Mouse (Mus musculus): ENCODE data around the gene Ercc1.
A peak's percentile ranks its signal among the peaks of the same experiment; 100 is the strongest.

Gene Ercc1

DNA sequence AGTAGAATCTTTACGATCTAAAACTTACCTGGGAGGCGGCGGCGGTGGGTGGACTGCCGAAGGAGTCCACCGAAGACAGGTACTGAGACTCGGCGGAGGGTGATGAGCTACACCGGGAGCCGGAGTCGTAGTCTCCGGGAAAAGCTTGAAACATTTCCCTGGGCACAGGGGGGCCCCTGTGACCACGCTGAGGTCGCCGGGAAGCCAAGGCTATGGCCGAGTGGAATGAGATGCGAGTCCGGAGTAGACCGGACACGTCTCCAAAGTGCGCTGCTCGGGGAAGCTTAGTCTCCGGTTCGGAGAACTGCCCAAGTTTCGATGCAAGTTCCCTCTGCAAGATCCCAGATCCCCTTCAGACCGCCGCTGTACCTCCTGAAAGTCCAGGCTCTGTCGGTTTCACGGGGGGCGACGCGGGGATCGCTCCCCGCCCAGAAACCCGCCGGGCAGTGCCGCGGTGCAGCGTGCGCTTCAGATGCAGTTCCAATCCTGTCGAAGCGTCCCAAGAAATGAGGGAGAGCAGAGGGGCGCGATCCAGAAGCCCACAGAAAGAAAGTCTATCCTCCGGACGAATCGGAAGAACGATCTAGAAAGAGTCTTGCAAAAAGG lies 35.2 kb upstream of the Ercc1 start:
- DNase-seq (ENCODE audit: low spot score), result no peak

DNA sequence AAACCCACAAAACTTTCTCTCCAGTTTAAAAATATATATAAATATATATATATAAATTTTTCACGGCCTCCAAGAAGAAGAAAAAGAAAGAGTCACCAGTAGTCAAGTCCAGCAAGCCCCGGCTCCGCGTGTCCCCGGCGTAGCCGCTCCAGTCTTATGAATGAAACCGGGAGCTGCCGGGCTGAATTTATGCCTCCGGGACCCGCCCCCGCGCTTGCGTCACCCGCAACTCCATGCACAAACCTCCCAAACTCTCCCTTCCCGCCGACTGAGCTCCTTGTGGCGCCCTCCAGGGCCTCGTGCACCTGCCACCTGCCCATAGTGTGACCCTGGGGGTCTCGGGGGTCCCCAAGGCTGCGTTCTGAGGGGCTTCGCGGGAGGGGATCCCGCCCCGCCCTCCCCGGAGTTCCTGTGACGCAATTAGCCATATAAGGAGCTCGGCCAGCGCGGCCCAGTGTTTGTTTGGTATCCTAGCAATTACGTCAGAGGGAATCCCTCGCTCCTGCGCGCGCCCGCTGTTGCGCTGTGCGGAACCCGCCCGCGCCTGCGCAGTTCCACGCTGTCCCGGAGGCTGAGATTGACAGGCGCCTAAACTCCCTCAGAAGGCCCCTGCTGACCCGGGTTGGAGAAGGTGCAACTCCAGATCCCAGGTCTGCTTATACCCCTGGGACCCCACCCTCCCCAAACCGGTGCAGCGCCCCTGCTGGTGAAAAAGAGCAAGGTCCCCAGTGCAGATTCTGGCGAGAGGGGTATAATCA lies 34.5 kb upstream of the Ercc1 start, which contains the start of gene Fosb:
TSS of gene Fosb (minus strand) at position 168 of the 758 bp plus-strand sequence.
- DNase-seq (ENCODE audit: low spot score), result peak; percentile 95

DNA sequence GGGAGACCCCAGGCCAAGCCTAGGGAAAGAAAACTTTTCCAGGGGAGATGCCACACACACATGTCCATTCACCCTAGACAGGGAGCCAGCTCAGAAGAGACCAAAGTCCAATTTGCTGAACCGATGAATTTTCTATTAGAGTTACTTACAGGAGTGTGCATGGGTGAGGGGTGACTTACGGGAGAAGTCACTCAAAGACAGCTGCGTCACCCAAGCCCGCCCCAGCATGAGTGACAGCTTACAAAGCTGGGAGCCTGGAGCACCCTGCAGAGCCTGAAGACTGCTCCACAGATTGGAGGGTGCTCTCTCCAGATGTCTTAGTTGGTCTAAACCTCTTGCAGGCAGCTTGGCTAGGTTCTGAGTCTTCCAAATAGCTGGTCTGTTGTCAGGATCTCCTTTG lies 32.6 kb upstream of the Ercc1 start:
- no peak for DNase-seq (ENCODE audit: low spot score)

DNA sequence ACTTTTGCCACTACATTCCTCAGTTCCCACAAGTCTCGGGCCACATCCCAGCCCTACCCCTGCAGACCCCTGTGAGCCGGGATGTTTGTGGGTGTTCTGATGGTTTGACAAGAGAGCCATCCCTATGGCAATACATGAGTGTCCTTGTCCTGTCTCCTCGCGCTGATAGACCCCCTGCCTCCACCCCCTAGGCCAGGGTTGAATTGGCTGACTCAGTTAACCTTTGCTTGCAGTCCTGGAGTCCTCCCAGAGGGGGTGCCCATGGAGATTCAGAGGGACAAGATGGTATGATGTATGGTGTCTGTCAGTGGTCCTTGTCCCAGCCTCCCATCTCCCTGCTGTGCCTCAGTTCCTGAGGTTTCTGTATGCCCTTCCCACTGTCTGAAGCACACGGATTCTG lies 30.5 kb upstream of the Ercc1 start:
- DNase-seq (ENCODE audit: low spot score), result no peak

DNA sequence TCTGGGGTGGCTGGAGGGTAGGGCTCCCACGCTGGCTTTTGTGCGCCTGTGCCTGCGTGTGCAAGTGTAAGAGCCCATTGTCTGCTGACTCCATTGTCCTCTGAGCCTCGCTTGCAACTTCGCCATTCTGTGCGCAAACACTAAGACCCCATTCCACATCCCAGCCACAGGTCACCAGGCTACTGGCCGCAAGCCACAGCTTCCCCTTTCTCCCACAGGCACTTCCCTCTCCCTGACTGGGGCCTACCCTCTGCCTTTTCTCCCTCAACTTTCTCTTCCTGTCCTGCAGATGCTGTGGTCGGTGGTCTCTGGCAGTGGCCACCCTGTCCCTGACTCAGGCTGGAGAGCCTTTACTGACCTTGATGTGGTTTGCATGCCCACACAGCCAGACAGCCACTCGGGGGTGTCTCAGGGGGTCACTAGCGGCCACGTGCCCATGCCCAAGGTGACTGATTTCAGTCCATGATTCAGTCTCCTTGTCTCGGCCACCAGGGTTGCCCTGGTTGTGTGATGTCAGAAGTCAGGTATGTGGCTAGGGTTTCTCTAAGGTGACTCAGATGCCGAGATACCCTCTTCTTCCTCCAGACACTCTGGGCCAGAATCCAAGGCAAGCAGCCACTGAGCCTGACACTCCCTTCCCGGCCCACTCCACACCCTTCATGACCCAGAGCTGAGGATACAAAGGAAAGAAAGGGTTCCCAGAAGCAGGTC lies 28.0 kb upstream of the Ercc1 start:
- DNase-seq (ENCODE audit: low spot score), result no peak

DNA sequence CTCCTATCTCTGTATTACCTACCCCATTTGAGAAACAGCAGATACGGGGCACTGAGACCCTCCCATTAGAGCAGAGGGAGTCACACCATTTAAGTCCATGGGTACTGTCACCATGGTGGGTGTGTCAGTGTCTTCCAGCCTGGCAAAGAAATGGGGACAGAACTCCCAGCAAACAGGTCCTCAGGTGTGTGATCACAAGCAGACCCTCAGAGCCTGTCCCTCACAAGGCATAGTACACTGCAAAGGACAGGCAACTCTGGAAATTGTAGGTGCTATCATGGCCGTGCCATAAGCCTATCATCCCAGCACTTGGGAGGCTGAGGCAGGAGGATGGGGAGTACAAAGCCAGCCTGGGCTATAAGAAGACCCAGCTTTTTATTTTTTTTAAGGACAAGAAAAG lies 26.4 kb upstream of the Ercc1 start:
- DNase-seq (ENCODE audit: low spot score), result no peak

DNA sequence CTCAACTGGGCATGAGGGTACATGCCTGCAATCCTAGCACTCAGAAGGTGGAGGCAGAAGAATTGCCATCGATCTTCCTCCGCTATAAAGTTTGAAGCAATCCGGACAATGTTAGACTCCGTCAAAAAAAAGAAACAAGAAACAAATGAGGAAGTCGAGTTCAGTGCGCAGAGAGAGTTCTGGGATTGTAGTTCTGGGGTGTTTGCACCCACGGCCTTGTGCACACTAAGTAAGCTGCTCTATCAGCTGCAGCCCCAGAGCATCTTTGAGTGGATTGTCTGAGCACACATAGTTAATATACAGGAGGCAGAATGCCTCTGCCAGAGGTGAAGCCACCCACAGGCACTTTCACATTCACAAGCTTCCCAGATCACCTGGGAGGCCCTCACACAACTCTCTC lies 25.9 kb upstream of the Ercc1 start:
- no peak for DNase-seq (ENCODE audit: low spot score)

DNA sequence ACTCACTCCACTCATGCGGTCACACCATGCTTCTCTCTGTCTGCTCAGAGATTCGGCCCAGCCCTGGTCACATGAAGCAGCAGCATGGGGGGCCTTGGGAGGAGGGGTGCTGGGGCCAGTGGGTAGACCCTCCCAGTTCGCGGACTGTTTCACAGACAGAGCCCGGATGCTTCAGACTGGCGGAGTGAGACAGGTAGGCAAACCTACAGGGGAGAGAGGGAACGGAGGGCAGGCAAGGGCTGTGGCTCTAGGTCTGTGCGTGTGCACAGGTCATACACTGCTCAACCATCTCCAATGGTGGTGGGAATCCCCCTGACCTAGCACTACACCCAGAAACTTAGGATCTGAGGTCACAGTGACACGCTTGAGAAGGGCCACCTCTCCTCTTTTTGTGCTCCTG lies 25.1 kb upstream of the Ercc1 start:
- peak; percentile 68 for DNase-seq (ENCODE audit: low spot score)

DNA sequence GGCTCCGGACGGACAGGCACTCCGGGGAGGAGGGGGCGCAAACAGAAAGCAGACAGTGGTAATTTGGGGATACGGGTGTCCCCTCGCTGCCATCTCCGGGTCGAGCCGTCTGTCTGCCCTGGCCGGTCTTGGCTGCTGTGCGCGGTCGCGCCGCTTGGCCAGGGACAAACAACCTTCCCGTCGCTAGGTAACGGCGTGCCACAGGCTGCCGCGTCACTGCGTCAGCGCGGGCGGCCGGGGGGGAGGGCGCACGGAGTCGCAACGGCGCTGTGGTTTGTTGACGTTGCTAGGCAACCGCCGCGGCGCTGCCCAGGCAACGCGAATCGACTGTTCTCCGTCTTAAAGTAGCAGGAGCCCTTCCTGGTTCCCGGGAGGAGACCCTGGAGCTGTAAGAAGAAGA lies 24.7 kb upstream of the Ercc1 start:
- DNase-seq (ENCODE audit: low spot score), result peak; percentile 93

DNA sequence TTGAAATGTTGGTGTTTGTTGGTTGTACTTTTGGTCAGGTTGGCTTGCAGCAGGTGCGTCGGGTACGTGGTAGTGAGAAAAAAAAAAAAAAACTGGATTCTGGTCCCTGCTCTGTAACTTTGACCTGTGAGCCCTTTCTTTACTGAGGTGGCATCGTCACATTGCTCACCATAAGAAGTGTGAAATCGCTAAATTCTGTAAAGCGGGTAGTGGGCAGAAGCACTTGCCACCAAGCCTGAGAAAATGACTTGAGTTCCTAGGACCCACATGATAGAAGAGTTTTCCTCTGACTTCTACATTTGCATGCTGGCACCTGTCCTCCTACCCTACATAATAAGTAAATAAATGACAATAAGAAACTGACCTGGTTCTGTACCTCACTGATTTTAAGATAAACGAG lies 23.9 kb upstream of the Ercc1 start:
- no peak for DNase-seq (ENCODE audit: low spot score)

DNA sequence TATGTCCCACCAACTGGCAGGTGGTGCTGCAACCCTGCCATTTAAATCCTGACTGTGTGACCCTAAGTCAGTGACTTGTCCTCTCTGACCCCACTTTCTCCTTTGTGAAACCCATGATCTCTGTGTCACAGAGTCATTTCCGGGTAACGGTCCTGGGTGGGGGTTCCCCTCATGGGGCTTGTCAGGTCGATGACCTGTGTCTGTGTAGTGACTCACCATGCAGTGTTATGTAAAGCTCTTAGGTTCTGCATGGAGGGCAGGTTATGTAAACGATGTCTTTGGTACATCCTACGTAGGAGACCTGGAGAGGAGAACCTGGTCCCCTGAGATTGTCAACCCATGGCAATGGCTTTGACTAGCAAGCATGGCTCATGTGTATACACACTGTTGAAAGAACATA lies 23.1 kb upstream of the Ercc1 start:
- peak; percentile 64 for DNase-seq (ENCODE audit: low spot score)

DNA sequence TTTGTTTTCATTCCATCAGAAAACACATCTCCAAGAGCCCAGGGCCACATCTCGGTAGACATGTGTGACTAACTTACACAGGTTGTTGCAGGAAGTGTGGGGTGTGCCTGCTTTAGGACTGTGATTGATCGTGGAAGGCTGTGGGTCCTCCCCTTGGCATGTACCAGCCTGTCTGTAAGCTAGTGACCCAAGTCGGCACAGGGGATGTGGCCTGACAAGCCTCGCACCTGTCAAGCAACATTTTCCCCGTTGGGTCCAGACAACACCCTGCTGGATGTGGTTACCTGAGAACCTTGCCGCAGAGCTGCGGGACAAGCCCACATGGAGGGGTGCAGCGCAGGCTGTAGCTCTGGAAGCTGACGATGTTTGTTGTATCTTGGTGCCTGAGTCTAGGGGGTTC lies 22.1 kb upstream of the Ercc1 start:
- no peak for DNase-seq (ENCODE audit: low spot score)

DNA sequence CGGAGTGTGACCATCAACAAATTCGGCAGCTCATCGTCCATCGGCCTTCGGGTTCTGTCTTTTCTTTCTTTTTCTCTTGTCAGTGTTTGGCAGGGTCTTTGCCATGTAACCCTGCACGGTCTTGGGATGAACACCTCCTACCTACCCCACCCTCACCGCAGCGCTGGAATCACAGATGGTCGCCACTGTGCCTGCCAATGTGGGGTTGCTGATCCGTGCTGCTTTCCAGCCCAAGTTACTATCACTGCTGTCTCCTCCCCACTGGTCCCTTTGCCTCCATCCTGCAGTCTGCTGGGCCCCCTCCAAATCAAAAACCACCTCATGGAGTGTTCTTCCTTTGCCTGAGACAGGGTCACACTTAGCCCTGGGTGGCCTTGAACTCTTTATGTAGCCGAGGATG lies 20.4 kb upstream of the Ercc1 start:
- DNase-seq (ENCODE audit: low spot score), result no peak

DNA sequence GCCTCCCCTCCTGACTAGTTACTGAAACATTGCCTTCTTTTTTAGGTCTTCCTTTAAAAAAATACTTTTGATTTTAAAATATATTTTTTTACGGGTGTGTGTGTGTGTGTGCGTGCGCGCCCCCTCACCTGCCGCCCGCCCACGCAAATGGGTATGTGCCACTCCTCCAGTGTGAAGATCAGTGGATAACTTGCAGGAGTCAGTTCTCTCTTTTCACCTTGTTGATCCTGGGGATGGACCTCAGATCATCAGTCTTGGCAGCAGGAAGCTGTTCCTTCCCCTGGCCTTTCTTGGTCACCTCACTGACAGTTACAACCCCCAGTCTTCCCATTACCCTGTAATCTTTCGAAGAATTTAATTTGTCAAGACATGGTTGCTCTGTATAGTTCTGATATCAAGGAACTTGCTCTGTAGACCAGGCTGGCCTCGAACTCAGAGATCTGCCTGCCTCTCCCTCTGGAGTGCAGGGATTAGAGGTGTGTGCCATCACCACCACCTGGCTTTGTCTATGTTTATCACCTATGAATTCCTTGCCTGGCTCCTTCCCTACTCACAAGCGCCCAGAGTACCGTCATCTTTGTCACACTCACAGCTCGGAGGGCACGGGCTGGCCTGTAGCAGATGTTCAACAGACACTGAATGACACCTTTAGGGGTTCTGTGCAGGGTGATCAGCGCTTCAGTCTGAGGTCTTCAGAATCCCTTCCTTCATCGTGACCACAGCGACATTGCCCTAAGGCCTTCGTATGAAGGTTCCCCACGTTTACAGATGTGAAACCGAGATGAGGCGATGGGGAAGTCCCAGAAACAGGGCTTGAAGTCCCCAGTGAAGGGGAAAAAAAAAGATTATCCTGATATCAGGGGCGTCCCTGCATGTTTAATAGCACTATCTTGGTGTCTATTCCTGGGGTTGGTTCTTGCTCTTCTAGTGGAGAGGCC lies 19.0 kb upstream of the Ercc1 start:
- DNase-seq (ENCODE audit: low spot score), result peak; percentile 26

DNA sequence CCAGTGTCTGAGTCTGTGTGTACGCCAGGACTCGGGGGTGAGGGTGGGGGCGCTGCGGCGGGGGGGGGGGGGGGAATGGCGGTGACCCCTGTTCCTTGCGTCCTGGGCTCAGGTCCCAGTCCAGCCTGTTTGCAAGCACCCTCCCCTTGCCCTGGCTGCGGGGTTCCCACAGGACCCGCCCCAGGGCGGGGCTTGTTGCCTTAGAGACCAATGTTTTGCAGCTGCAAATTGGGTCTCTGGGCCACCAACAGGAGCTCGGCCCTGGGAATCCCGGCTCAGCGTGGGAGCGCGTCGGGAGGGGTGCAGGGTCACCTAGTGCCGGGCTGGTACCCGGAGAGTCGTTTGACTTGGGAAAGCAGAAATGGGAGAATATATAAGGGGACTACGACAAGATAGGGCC lies 18.2 kb upstream of the Ercc1 start:
- DNase-seq (ENCODE audit: low spot score), result peak; percentile 62

DNA sequence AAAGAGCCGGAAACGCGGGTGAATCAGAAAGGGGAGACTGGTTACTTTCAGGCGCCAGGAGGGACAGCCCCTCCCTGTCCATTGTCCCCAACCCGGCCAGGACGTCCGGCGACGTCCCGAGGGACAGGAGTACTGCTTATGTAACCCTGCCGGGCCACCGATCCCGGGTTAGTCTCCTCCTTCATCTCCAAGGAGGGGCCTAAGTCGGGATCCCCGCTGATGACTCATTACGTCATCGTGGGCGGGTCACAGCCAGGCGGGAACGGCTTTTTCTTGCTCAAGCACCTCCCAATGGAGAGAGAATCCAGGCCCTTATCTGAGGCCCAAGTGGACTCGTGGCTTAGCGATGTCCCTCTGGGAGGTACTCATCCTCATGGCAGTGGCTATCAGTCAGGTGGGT lies 17.4 kb upstream of the Ercc1 start:
- DNase-seq (ENCODE audit: low spot score), result no peak

DNA sequence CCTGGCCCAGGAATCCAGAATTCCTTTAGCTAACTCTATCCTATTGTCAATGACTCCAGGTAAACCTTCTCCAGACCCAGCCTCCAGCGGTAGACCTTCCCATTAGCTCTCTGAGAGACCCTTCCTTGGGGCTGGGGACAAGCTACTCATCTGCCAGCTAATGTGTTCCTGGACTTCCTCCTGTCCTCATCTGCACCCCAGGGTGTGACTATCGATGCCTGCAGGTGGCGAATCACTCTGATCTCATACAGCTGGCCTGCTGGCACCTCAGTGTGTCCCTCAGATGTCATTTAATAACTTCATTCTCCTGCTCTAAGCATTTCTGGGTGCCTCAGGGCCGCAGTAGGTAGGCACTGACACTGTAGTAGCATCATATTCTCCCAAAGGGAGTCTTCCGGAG lies 16.8 kb upstream of the Ercc1 start:
- no peak for DNase-seq (ENCODE audit: low spot score)

DNA sequence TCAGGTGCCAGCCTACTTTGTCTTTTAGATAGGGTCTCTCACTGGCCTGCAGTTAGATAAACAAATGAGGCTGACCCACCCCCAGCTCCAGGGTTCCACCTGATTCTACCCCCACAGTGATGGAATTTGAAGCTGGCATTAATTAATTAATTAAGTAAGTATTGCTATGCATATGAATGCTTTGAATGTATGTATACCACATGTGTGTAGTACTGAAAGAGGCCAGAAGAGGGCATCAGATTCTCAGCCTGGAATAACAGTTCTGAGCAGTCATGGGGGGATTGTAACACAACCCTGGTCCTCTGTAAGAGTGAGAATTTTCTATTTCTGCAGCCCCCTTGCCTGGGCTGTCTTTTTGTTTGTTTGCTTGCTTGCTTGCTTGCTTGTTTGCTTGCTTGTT lies 16.2 kb upstream of the Ercc1 start:
- no peak for DNase-seq (ENCODE audit: low spot score)

DNA sequence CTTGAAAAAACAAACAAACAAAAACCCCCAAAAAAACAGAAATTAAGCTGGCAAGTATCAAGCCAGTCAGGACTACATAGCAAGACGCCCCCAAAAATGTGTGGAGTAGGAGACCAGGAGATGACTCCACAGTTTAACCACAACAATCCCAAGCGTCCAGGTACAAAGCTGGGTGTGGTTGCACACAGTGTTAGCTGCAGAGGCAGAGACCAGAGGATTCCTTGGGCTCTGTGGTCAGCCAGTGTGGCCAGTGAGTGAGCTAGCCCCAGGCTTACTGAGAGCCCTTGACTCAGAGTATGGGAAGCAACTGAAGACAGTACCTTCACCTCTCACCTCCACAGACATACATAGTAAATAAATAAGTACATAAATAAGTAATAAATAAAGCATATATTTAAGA lies 12.7 kb upstream of the Ercc1 start:
- DNase-seq (ENCODE audit: low spot score), result no peak

DNA sequence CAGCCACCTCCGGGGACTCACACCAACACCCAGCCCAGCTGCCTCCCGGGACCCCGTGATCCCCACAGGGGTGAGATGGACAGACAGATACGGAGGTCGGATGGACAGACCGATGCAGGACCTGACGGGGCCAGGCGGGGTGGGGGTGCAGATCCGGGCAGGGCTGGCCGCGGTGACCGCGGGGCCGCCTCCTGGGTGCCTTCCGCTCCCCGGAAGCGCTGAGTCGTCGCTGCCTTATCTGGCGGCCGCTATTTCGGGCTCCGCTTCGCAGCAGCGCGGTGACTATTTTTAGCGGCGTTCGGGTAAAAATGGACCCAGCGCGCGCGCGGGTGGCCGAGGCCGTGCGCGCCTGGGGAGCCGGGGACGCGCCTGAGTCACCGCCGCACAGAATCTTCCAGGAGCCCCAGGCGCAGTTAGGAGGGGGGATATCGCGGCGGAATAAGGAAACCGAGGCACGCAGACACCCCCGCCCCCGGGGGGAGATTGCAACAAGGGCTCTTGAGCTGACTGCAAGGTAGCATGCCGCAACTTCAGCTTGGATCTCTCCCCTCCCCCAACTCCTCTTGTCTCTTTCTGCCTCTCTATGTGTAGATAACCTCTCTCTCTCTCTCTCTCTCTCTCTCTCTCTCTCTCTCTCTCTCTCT lies 11.7 kb upstream of the Ercc1 start:
- peak; percentile 75 for DNase-seq (ENCODE audit: low spot score)

DNA sequence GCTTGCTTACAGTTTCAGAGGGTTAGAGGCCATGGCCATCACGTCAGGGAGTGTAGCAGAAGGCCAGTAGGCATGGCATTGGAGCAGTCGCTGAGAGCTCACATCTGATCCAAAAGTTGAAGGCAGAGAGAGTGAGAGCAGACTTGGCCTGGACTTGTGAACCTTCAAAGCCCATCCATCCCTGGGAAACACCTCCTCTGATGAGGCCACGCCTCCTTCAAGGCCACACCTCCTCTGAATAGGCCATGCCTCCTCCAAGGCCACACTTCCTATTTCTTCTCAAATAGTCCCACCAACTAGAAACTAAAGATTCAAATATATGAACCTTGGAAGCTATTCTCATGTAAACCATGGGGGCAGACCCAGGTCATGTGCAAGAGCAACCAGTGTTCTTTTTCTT lies 9.0 kb upstream of the Ercc1 start:
- DNase-seq (ENCODE audit: low spot score), result no peak

DNA sequence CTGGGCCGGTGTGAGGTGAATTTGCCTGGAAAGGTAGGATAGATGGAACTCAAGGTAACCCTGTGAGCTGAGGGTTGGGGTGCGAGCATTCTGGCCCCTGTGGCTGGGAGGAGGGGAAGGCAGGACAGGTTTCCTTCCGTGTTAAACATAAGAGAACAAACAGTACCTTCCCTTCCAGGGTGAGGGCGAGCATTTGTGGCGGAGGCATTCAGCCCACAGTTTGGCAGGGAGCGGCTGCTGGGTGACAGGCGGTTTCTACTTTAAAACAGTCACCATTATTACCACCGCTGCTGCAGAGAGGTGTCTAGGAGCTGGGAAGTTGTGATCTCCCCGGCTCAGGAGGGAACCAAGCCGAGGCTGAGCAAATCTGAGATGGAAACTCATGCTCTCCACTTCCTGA lies 7.5 kb upstream of the Ercc1 start:
- DNase-seq (ENCODE audit: low spot score), result no peak
